Mouse (Mus musculus): ENCODE measurements around the gene Tmem216. TPM values are rescaled to one million over a fixed set of nuclear protein-coding genes. Genes with fewer than 3 reads are reported as not detected.

Tmem216 gene
- polyA plus RNA-seq, 1 experiment from 2014 or later: 65.2 TPM

- ATAC-seq (replicated peaks; ENCODE audit: insufficient number of reproducible peaks, low FRiP score, low TSS enrichment, low read depth): peak; percentile 92
- Histone ChIP-seq H3K9me3 (replicated peaks; ENCODE audit: control insufficient read depth, low read length) (no peaks in the 10 kb centered on the region), H3K4me2 (ENCODE audit: low read depth, low read length) (peak within 1 kb of the TSS; percentile 76), H3K27me3 (ENCODE audit: control insufficient read depth, insufficient read depth, low read length) (no peaks in the 10 kb centered on the region), H3K27ac (replicated peaks; ENCODE audit: low read depth, low read length) (peak within 1 kb of the TSS; percentile 96), H3K36me3 (replicated peaks; ENCODE audit: control insufficient read depth, insufficient read depth, low read depth, low read length) (0 out of 2 replicates have a peak, but pooled peaks cover 3% of the 10 kb centered on the region), H3K4me1 (ENCODE audit: control insufficient read depth, insufficient read depth, low read length) (no peaks in the 10 kb centered on the region), H3K4me3 (ENCODE audit: low read depth, low read length) (peak within 1 kb of the TSS; percentile 98), H3K9ac (replicated peaks; ENCODE audit: low read length) (peak within 1 kb of the TSS; percentile 98)
- under 1% methylated on average over 66 of the region's 93 CpGs for WGBS
- DNase-seq (ENCODE audit: low spot score): peak; percentile 97
Measured at GRCm38 (mm10) chr19:10525106-10525901, 30.7 kb downstream of the Tmem216 start, which contains the start of gene Cpsf7. Gene Cpsf7 (plus strand): TSS chr19:10525266.

- no peak; the same call in 1 of the 2 replicates for ATAC-seq (replicated peaks; ENCODE audit: insufficient number of reproducible peaks, low FRiP score, low TSS enrichment, low read depth)
- H3K36me3 ChIP-seq (replicated peaks; ENCODE audit: control insufficient read depth, insufficient read depth, low read depth, low read length): no peaks in the 10 kb centered on the region
- H3K4me2 ChIP-seq (ENCODE audit: low read depth, low read length): peak overlapping the region; percentile 76
- no peaks in the 10 kb centered on the region for H3K4me1 ChIP-seq (ENCODE audit: control insufficient read depth, insufficient read depth, low read length)
- WGBS: under 1% methylated on average over 19 of the region's 19 CpGs
- DNase-seq (ENCODE audit: low spot score): no peak
- H3K27ac ChIP-seq (replicated peaks; ENCODE audit: low read depth, low read length): peak overlapping the region; percentile 96
- H3K9ac ChIP-seq (replicated peaks; ENCODE audit: low read length): peak overlapping the region; percentile 98
- no peaks in the 10 kb centered on the region for H3K9me3 ChIP-seq (replicated peaks; ENCODE audit: control insufficient read depth, low read length)
- H3K4me3 ChIP-seq (ENCODE audit: low read depth, low read length): peak overlapping the region; percentile 98
- no peaks in the 10 kb centered on the region for H3K27me3 ChIP-seq (ENCODE audit: control insufficient read depth, insufficient read depth, low read length)
Measured at GRCm38 (mm10) chr19:10524784-10525105, 31.3 kb downstream of the Tmem216 start.

- no peak overlapping the region for H3K4me2 ChIP-seq (ENCODE audit: low read depth, low read length)
- H3K27me3 ChIP-seq (ENCODE audit: control insufficient read depth, insufficient read depth, low read length): no peaks in the 10 kb centered on the region
- no peaks in the 10 kb centered on the region for H3K36me3 ChIP-seq (replicated peaks; ENCODE audit: control insufficient read depth, insufficient read depth, low read depth, low read length)
- H3K4me1 ChIP-seq (ENCODE audit: control insufficient read depth, insufficient read depth, low read length): no peaks in the 10 kb centered on the region
- no peak overlapping the region for H3K9ac ChIP-seq (replicated peaks; ENCODE audit: low read length)
- H3K4me3 ChIP-seq (ENCODE audit: low read depth, low read length): no peak overlapping the region
- H3K27ac ChIP-seq (replicated peaks; ENCODE audit: low read depth, low read length): no peak overlapping the region
- 86% methylated on average over 5 of the region's 5 CpGs for WGBS
- DNase-seq (ENCODE audit: low spot score) (no peak), ATAC-seq (replicated peaks; ENCODE audit: insufficient number of reproducible peaks, low FRiP score, low TSS enrichment, low read depth) (no peak)
- no peaks in the 10 kb centered on the region for H3K9me3 ChIP-seq (replicated peaks; ENCODE audit: control insufficient read depth, low read length)
Measured at GRCm38 (mm10) chr19:10523483-10524080, 32.5 kb downstream of the Tmem216 start.

GRCm38 (mm10) chr19:10521926-10522325 lies 34.1 kb downstream of the Tmem216 start:
- Histone ChIP-seq H3K9me3 (replicated peaks; ENCODE audit: control insufficient read depth, low read length) (no peaks in the 10 kb centered on the region), H3K4me1 (ENCODE audit: control insufficient read depth, insufficient read depth, low read length) (no peaks in the 10 kb centered on the region), H3K4me2 (ENCODE audit: low read depth, low read length) (no peak overlapping the region), H3K27ac (replicated peaks; ENCODE audit: low read depth, low read length) (no peak overlapping the region), H3K4me3 (ENCODE audit: low read depth, low read length) (no peak overlapping the region), H3K9ac (replicated peaks; ENCODE audit: low read length) (no peak overlapping the region), H3K27me3 (ENCODE audit: control insufficient read depth, insufficient read depth, low read length) (no peaks in the 10 kb centered on the region), H3K36me3 (replicated peaks; ENCODE audit: control insufficient read depth, insufficient read depth, low read depth, low read length) (no peaks in the 10 kb centered on the region; the same call in 1 of the 2 replicates)
- no peak for DNase-seq (ENCODE audit: low spot score)
- no peak for ATAC-seq (replicated peaks; ENCODE audit: insufficient number of reproducible peaks, low FRiP score, low TSS enrichment, low read depth)
- 77% methylated on average over 1 of the region's 1 CpGs for WGBS

GRCm38 (mm10) chr19:10520355-10520754 lies 35.7 kb downstream of the Tmem216 start:
- no peak for ATAC-seq (replicated peaks; ENCODE audit: insufficient number of reproducible peaks, low FRiP score, low TSS enrichment, low read depth)
- H3K36me3 ChIP-seq (replicated peaks; ENCODE audit: control insufficient read depth, insufficient read depth, low read depth, low read length): no peaks in the 10 kb centered on the region; the same call in 1 of the 2 replicates
- no peaks in the 10 kb centered on the region for H3K27me3 ChIP-seq (ENCODE audit: control insufficient read depth, insufficient read depth, low read length)
- no peak overlapping the region for H3K4me2 ChIP-seq (ENCODE audit: low read depth, low read length)
- no peak overlapping the region for H3K4me3 ChIP-seq (ENCODE audit: low read depth, low read length)
- peak; percentile 45 for DNase-seq (ENCODE audit: low spot score)
- H3K4me1 ChIP-seq (ENCODE audit: control insufficient read depth, insufficient read depth, low read length): no peaks in the 10 kb centered on the region
- no peaks in the 10 kb centered on the region for H3K9me3 ChIP-seq (replicated peaks; ENCODE audit: control insufficient read depth, low read length)
- no peak overlapping the region for H3K27ac ChIP-seq (replicated peaks; ENCODE audit: low read depth, low read length)
- no peak overlapping the region for H3K9ac ChIP-seq (replicated peaks; ENCODE audit: low read length)
- WGBS: 53% methylated on average over 1 of the region's 1 CpGs

GRCm38 (mm10) chr19:10510759-10511330 lies 45.2 kb downstream of the Tmem216 start:
- no peaks in the 10 kb centered on the region for H3K9me3 ChIP-seq (replicated peaks; ENCODE audit: control insufficient read depth, low read length)
- H3K4me3 ChIP-seq (ENCODE audit: low read depth, low read length): no peak overlapping the region
- no peak overlapping the region for H3K27ac ChIP-seq (replicated peaks; ENCODE audit: low read depth, low read length)
- no peak overlapping the region for H3K4me2 ChIP-seq (ENCODE audit: low read depth, low read length)
- H3K4me1 ChIP-seq (ENCODE audit: control insufficient read depth, insufficient read depth, low read length): no peaks in the 10 kb centered on the region
- H3K36me3 ChIP-seq (replicated peaks; ENCODE audit: control insufficient read depth, insufficient read depth, low read depth, low read length): no peaks in the 10 kb centered on the region; the same call in 1 of the 2 replicates
- DNase-seq (ENCODE audit: low spot score) (no peak), ATAC-seq (replicated peaks; ENCODE audit: insufficient number of reproducible peaks, low FRiP score, low TSS enrichment, low read depth) (no peak)
- WGBS: 83% methylated on average over 6 of the region's 6 CpGs
- no peak overlapping the region for H3K9ac ChIP-seq (replicated peaks; ENCODE audit: low read length)
- no peaks in the 10 kb centered on the region for H3K27me3 ChIP-seq (ENCODE audit: control insufficient read depth, insufficient read depth, low read length)

- H3K9ac ChIP-seq (replicated peaks; ENCODE audit: low read length): no peak overlapping the region
Measured at GRCm38 (mm10) chr19:10502571-10502970, 53.5 kb downstream of the Tmem216 start.

GRCm38 (mm10) chr19:10500581-10500980 lies 55.5 kb downstream of the Tmem216 start:
- Histone ChIP-seq H3K27ac (replicated peaks; ENCODE audit: low read depth, low read length) (no peak overlapping the region), H3K9me3 (replicated peaks; ENCODE audit: control insufficient read depth, low read length) (no peaks in the 10 kb centered on the region), H3K9ac (replicated peaks; ENCODE audit: low read length) (no peak overlapping the region), H3K36me3 (replicated peaks; ENCODE audit: control insufficient read depth, insufficient read depth, low read depth, low read length) (no peaks in the 10 kb centered on the region), H3K27me3 (ENCODE audit: control insufficient read depth, insufficient read depth, low read length) (no peaks in the 10 kb centered on the region), H3K4me1 (ENCODE audit: control insufficient read depth, insufficient read depth, low read length) (no peaks in the 10 kb centered on the region), H3K4me2 (ENCODE audit: low read depth, low read length) (no peak overlapping the region), H3K4me3 (ENCODE audit: low read depth, low read length) (no peak overlapping the region)
- ATAC-seq (replicated peaks; ENCODE audit: insufficient number of reproducible peaks, low FRiP score, low TSS enrichment, low read depth) (no peak), DNase-seq (ENCODE audit: low spot score) (no peak)
- WGBS: 89% methylated on average over 8 of the region's 8 CpGs

More at GRCm38 (mm10) chr19:10502571-10502970, 53.5 kb downstream of the Tmem216 start:
- no peaks in the 10 kb centered on the region for H3K4me1 ChIP-seq (ENCODE audit: control insufficient read depth, insufficient read depth, low read length)
- DNase-seq (ENCODE audit: low spot score) (peak; percentile 74), ATAC-seq (replicated peaks; ENCODE audit: insufficient number of reproducible peaks, low FRiP score, low TSS enrichment, low read depth) (0 out of 2 replicates have a peak, but pooled peaks have one; percentile 75)
- no peaks in the 10 kb centered on the region for H3K27me3 ChIP-seq (ENCODE audit: control insufficient read depth, insufficient read depth, low read length)
- no peak overlapping the region for H3K4me2 ChIP-seq (ENCODE audit: low read depth, low read length)
- H3K4me3 ChIP-seq (ENCODE audit: low read depth, low read length): no peak overlapping the region
- no peaks in the 10 kb centered on the region for H3K36me3 ChIP-seq (replicated peaks; ENCODE audit: control insufficient read depth, insufficient read depth, low read depth, low read length)
- H3K9me3 ChIP-seq (replicated peaks; ENCODE audit: control insufficient read depth, low read length): no peaks in the 10 kb centered on the region
- 10% methylated on average over 4 of the region's 4 CpGs for WGBS
- H3K27ac ChIP-seq (replicated peaks; ENCODE audit: low read depth, low read length): no peak overlapping the region
